Mouse (Mus musculus): ENCODE data around the gene Raet1d.
A peak's percentile ranks its signal among the peaks of the same experiment; 100 is the strongest.
"Not testable (repeated sequence)": the region's sequence is repeated elsewhere in the genome, so short reads cannot be mapped to it uniquely, and the experiment has no call there.

Raet1d gene

GRCm38 (mm10) chr10:22360252-22360651 is at the start of gene Raet1d:
Gene Raet1d, plus strand, starts transcription at chr10:22360552.
- not testable (repeated sequence) for DNase-seq (ENCODE audit: low spot score)

- DNase-seq (ENCODE audit: low spot score) = no peak
Measured at GRCm38 (mm10) chr10:22322858-22323257, 37.5 kb upstream of the Raet1d start.

- not testable (repeated sequence) for DNase-seq (ENCODE audit: low spot score)
Measured at GRCm38 (mm10) chr10:22345721-22346120, 14.6 kb upstream of the Raet1d start.

- not testable (repeated sequence) for DNase-seq (ENCODE audit: low spot score)
Measured at GRCm38 (mm10) chr10:22353548-22354195, 6.7 kb upstream of the Raet1d start.

GRCm38 (mm10) chr10:22354196-22354574 is 6.2 kb upstream of the Raet1d start:
- not testable (repeated sequence) for DNase-seq (ENCODE audit: low spot score)

- DNase-seq (ENCODE audit: low spot score) = not testable (repeated sequence)
Measured at GRCm38 (mm10) chr10:22357373-22357772, 3.0 kb upstream of the Raet1d start.

- DNase-seq (ENCODE audit: low spot score) = not testable (repeated sequence)
Measured at GRCm38 (mm10) chr10:22360957-22361356, 605 bp downstream of the Raet1d start.

GRCm38 (mm10) chr10:22361415-22362352 is 1.3 kb downstream of the Raet1d start:
- not testable (repeated sequence) for DNase-seq (ENCODE audit: low spot score)

GRCm38 (mm10) chr10:22362466-22362865 is 2.1 kb downstream of the Raet1d start:
- not testable (repeated sequence) for DNase-seq (ENCODE audit: low spot score)

GRCm38 (mm10) chr10:22364915-22365314 is 4.6 kb downstream of the Raet1d start:
- DNase-seq (ENCODE audit: low spot score) = not testable (repeated sequence)

- DNase-seq (ENCODE audit: low spot score) = not testable (repeated sequence)
Measured at GRCm38 (mm10) chr10:22381226-22381625, 20.9 kb downstream of the Raet1d start.

- DNase-seq (ENCODE audit: low spot score) = not testable (repeated sequence)
Measured at GRCm38 (mm10) chr10:22390146-22390545, 29.8 kb downstream of the Raet1d start.

GRCm38 (mm10) chr10:22391616-22392015 is 31.3 kb downstream of the Raet1d start:
- DNase-seq (ENCODE audit: low spot score) = not testable (repeated sequence)

- DNase-seq (ENCODE audit: low spot score) = not testable (repeated sequence)
Measured at GRCm38 (mm10) chr10:22393028-22393824, 32.9 kb downstream of the Raet1d start.

GRCm38 (mm10) chr10:22396680-22397079 is 36.3 kb downstream of the Raet1d start:
- not testable (repeated sequence) for DNase-seq (ENCODE audit: low spot score)

- DNase-seq (ENCODE audit: low spot score) = peak; percentile 42
Measured at GRCm38 (mm10) chr10:22402225-22402917, 42.0 kb downstream of the Raet1d start.

GRCm38 (mm10) chr10:22413702-22414494 is 53.5 kb downstream of the Raet1d start:
- DNase-seq (ENCODE audit: low spot score) = not testable (repeated sequence)

All from ovary, postnatal 14 days (tissue).